Mouse (Mus musculus) hindbrain, embryonic 10.5 days (tissue): ENCODE measurements around the gene Fxyd4. TPM values are rescaled to one million over a fixed set of nuclear protein-coding genes. Genes with fewer than 3 reads are reported as not detected.
A peak's percentile ranks its signal among the peaks of the same experiment; 100 is the strongest.

ENCODE experiments used
- DNase-seq: peaks from one replicate; pipeline ENCODE4 v3.0.0-alpha.2; 2017; ENCODE audit warnings: low spot score
- H3K27ac ChIP-seq: fragments of 300-500 bp; sonication (generic); 2 replicates; pipeline ENCODE4 v1.5.1; 2016; ENCODE audit warnings: mild to moderate bottlenecking, moderate library complexity
- H3K27me3 ChIP-seq: fragments of 300-500 bp; sonication (generic); 2 replicates; pipeline ENCODE4 v1.6.1; 2016; ENCODE audit warnings: mild to moderate bottlenecking; ENCODE audit not compliant: poor library complexity, insufficient read depth, severe bottlenecking
- H3K36me3 ChIP-seq: fragments of 300-500 bp; sonication (generic); 2 replicates; pipeline ENCODE4 v1.6.1; 2016; ENCODE audit warnings: mild to moderate bottlenecking, moderate library complexity
- H3K4me1 ChIP-seq: fragments of 300-500 bp; sonication (generic); replicated peaks from 2 replicates; pipeline ENCODE4 v1.6.1; 2016; ENCODE audit warnings: mild to moderate bottlenecking
- H3K4me3 ChIP-seq: fragments of 300-500 bp; sonication (generic); 2 replicates; pipeline ENCODE4 v1.5.1; 2016; ENCODE audit warnings: mild to moderate bottlenecking, moderate library complexity
- H3K9me3 ChIP-seq: fragments of 300-500 bp; sonication (generic); 2 replicates; pipeline ENCODE4 v1.6.1; 2016; ENCODE audit warnings: mild to moderate bottlenecking, moderate library complexity
- WGBS: fragments of 180-500 bp; shearing (Covaris S2); methylation state at CpG from one replicate; pipeline ENCODE4 v1.1.7; 2016; 5-methylcytosine and 5-hydroxymethylcytosine counted together
- polyA plus RNA-seq: library from polyadenylated mRNA; unstranded; fragments of >200 nt; fragmentation: Nextera tagmentation; extraction: Ambion mirVana; gene quantifications from 2 replicates; pipeline ENCODE4 v1.2.1, GENCODE M21; 2016

Fxyd4 gene
- polyA plus RNA-seq, 1 experiment from 2014 or later = 2.1 TPM

DNA sequence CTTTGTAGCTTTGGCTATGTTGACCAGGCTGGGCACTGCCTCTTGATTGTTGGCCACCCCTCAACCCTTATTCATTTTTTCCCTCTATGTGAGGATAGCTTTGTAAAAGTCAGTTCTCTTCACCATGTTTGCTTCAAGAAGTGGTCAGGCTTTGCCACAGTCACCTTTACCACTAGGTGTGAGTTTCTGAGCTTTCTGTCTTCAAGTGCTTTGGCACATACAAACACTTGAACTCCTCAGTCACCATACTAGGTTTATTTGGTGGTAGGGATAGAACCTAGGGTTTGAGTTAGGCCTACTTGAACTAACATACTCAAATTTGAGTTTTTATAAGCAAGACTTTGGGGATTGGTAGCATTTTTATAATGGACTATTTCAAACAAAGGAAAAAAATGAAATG, 23.0 kb downstream of the Fxyd4 start:
- Histone ChIP-seq H3K36me3 (no peaks in the 10 kb centered on the region; the same call in none of the 2 replicates), H3K27me3 (no peaks in the 10 kb centered on the region), H3K4me3 (no peak overlapping the region), H3K27ac (no peak overlapping the region), H3K9me3 (no peaks in the 10 kb centered on the region), H3K4me1 (peaks cover 48% of the 10 kb centered on the region)
- no peak for DNase-seq

DNA sequence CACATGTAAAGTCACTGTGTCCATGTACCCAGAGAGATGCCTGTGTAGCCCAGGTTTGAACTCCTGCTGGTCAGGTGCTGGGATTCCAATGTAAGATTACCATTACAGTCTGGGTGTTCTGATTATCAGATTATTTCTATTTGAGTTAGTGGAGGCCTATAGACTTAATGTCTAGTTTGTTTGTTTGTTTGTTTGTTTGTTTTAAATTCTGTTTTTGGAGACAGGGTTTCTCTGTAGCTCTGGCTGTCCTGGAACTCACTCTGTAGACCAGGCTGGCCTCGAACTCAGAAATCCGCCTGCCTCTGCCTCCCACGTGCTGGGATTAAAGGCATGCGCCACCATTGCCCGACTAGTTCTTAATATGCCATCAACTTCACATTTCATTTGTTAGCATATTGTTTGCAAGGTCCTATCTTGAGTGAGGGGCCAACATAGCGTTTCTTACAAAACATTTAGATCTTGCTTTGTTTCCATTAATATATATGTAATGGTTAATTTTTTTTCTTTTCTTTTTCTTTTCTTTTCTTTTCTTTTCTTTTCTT, 27.3 kb downstream of the Fxyd4 start:
- Histone ChIP-seq H3K9me3 (no peaks in the 10 kb centered on the region), H3K27me3 (no peaks in the 10 kb centered on the region), H3K27ac (no peak overlapping the region), H3K4me3 (no peak overlapping the region), H3K36me3 (no peaks in the 10 kb centered on the region), H3K4me1 (peaks cover 32% of the 10 kb centered on the region)
- DNase-seq = no peak
- 90% methylated on average over 6 of the region's 6 CpGs for WGBS

DNA sequence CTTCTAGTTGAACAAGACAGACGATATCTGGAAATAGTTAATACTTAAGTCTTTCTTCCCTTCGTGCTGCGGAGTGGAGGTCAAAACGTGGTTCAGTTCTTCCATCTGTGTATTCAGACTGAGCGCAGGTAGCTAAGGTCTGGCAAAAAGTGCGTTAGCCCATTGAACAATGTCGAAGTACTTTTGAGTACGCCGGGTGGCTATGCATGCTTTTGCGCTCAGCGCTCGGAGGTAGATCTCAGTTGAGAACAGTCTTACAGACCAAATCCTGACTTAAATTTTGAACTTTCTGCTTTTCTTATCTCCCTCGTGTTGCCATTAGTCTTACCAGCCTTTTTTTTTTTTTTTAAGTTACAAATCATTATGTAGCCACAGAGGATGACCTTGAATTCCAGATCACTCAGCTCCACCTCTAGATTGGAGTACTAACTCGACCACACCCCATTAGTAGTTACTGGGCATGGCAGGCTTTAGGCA, 29.0 kb downstream of the Fxyd4 start:
- Histone ChIP-seq H3K27ac (peak overlapping the region; percentile 95), H3K4me3 (peak overlapping the region; percentile 82), H3K36me3 (no peaks in the 10 kb centered on the region), H3K27me3 (no peaks in the 10 kb centered on the region), H3K9me3 (no peaks in the 10 kb centered on the region), H3K4me1 (peaks cover 28% of the 10 kb centered on the region)
- DNase-seq = no peak
- WGBS = 1% methylated on average over 14 of the region's 14 CpGs

DNA sequence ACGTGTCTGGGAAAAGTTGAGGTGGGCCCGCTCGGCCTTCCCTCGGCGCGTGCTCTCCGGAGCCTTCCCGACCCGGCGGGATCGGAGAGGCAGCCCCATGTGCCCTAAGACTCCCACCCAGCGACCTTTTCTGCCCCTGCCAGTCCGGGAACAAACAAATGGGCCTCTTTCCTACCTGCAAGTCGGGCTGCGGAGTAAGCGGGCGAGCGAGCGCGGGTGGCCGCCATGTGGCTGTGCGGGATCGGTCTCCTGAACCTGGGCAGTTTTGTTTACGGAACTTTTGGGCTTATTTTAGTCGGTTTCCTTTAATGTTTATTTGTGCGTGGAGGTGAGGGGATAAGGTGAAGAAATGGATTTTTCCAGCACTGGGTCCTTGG, 29.5 kb downstream of the Fxyd4 start:
- Histone ChIP-seq H3K27ac (peak overlapping the region; percentile 95), H3K4me1 (peaks cover 28% of the 10 kb centered on the region), H3K4me3 (peak overlapping the region; percentile 82), H3K9me3 (no peaks in the 10 kb centered on the region), H3K36me3 (no peaks in the 10 kb centered on the region), H3K27me3 (no peaks in the 10 kb centered on the region)
- WGBS = under 1% methylated on average over 26 of the region's 26 CpGs
- no peak for DNase-seq

DNA sequence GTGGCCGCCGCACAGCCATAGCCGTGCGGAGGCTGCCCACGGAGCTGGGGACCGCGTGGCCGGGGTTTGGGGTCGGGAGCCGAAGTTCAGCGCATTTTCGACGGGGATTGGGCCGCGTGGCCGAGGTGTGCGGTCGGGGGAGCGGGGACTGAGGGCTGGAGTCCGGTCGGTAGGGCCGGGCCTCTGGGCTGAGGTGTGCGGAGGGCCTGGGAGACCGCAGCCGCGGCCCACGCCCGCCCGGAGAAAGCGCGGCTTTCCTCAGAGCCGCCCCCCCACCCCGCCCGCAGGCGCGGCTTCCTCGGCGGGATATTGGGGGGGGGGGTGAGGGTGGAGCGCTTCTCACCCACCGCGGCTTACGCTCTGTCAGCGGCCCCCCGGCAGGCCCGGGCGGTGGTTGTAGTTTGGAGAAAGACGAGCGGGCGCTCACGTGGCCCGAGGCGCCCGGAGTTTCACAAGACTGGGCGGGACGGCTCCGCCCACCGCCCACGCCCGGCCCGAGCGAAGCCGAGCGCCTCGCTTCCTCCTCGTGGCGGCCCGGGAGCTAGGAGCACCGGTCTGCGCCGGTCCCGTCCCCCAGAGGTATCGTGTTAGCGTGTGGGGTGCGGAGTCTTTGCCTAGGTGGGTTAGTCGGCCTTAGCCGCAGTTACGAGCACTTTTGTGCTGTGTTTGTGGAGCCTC, 30.1 kb downstream of the Fxyd4 start:
- H3K27me3 ChIP-seq = no peaks in the 10 kb centered on the region
- no peaks in the 10 kb centered on the region for H3K36me3 ChIP-seq
- H3K9me3 ChIP-seq = no peaks in the 10 kb centered on the region
- peak; percentile 86 for DNase-seq
- H3K4me1 ChIP-seq = peaks cover 28% of the 10 kb centered on the region
- H3K27ac ChIP-seq = peak overlapping the region; percentile 95
- under 1% methylated on average over 76 of the region's 77 CpGs for WGBS
- peak overlapping the region; percentile 82 for H3K4me3 ChIP-seq

DNA sequence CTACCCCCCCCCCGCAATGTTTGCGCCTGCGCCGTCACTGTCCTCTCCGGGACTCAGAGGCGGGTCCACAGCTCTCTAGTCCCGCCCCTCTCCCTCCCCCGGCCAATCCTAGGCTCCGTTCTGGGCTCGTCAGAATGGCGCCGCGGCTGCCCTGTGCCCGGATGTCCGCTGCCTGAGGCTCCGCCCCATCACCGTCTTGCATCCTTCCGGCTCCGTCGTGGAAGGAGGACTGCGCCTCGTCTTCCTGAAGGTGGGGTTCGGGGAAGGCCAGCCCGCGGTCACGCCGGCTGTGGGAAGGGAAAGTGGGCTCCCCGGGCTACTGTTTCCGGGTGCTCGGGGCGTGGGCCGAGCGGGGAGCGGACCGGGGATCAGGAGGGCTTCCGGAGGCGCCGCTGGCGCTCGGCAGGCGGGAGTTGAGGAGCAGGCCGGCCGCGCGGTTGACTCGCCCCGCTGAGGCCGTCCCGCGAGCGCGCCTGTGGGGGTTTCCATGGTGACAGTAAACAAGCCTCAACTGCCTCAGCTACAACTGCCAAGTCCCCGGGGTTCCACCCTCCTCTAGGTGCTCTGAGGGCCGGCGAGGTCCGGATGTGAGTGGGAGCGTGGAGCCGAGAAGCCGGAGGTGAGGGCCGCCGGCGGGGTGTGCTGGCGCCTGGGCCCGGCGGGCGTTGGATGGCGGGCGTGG, 30.8 kb downstream of the Fxyd4 start:
- peak overlapping the region; percentile 82 for H3K4me3 ChIP-seq
- no peaks in the 10 kb centered on the region for H3K9me3 ChIP-seq
- no peaks in the 10 kb centered on the region for H3K36me3 ChIP-seq
- WGBS = 0% methylated on average over 68 of the region's 68 CpGs
- H3K4me1 ChIP-seq = peaks cover 28% of the 10 kb centered on the region
- peak; percentile 98 for DNase-seq
- H3K27me3 ChIP-seq = no peaks in the 10 kb centered on the region
- H3K27ac ChIP-seq = peak overlapping the region; percentile 95

DNA sequence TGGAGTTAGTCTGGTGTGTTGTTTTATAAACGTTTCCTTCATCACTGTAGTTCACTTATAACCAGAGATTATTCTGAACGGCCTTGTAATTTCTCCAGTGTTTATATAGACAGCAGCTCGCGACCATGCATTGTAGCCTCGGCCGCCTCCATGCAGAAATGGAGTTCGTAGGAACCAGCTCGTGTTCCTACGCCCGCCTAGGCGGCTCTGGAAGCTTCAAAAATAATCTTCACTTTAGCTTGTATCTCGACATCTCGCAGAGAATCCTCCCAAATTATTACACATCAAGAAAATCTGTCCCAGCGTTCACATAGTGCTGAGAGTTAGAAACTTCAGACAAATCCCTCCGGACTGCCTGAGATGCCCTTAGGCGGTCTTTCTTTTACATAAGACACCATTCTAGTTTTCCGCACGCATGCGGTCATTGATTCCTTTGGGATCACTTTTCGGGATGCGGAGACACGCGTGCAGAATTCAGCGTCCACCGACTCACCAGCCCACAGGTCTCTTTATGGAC, 31.4 kb downstream of the Fxyd4 start:
- peak overlapping the region; percentile 95 for H3K27ac ChIP-seq
- under 1% methylated on average over 25 of the region's 25 CpGs for WGBS
- no peaks in the 10 kb centered on the region for H3K9me3 ChIP-seq
- H3K36me3 ChIP-seq = no peaks in the 10 kb centered on the region
- peak overlapping the region; percentile 82 for H3K4me3 ChIP-seq
- no peaks in the 10 kb centered on the region for H3K27me3 ChIP-seq
- peaks cover 28% of the 10 kb centered on the region for H3K4me1 ChIP-seq
- no peak for DNase-seq

DNA sequence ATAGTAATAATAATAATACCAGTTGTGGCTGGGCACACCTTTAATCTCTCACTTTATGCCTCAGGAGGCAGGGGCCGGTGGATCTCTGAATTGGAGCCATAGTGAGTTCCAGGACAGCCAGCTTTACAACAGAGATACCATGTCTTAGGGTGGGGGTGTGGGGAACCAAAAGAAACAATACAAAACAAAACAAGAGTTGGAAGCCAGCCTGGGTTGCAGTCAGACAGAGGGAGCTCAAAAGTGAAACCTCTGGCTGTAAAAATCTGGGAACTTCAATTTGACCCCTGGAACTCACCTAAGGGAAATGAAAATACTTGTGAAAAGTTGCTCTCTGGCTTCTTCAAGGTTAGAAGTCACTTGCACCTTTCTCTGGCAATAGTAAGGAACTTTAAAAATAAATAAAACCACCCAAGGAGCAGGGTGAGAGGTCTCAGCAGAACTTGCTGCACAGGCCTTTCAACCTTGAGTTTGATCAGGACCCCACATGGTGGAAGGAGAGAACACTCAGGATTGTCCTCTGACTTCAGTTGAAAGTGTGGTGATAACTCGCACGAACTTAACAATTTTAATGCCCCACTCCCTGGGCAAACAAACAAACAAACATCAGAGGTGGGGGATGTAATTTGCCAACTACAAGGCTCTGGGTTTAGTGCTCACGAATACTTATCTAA, 32.1 kb downstream of the Fxyd4 start:
- peak overlapping the region; percentile 82 for H3K4me3 ChIP-seq
- H3K36me3 ChIP-seq = no peaks in the 10 kb centered on the region
- DNase-seq = no peak
- peak overlapping the region; percentile 95 for H3K27ac ChIP-seq
- no peaks in the 10 kb centered on the region for H3K27me3 ChIP-seq
- peaks cover 28% of the 10 kb centered on the region for H3K4me1 ChIP-seq
- H3K9me3 ChIP-seq = no peaks in the 10 kb centered on the region
- 29% methylated on average over 4 of the region's 4 CpGs for WGBS

DNA sequence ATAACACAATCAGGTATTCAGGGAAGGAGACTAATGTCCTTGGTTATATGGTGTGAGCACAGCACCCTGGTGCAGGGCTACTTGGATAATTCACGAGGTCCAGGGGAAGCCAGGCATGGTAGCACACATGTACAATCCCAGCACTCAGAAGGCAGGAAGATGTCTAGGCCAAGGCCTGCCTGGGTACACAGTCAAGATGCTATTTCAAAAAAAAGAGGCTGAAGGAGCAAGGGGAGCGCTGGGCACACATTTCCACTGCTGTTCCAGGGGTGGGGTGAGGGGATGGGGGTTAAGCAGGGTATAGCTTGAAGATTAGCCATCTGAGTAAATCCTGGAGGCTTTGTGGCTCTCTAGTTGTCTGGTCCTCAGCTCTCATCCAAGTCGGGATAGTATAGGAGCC, 33.7 kb downstream of the Fxyd4 start:
- no peak for DNase-seq
- H3K27me3 ChIP-seq = no peaks in the 10 kb centered on the region
- no peaks in the 10 kb centered on the region for H3K9me3 ChIP-seq
- no peak overlapping the region for H3K4me3 ChIP-seq
- no peak overlapping the region for H3K27ac ChIP-seq
- no peaks in the 10 kb centered on the region for H3K36me3 ChIP-seq
- H3K4me1 ChIP-seq = peaks cover 15% of the 10 kb centered on the region
- WGBS = 87% methylated on average over 3 of the region's 3 CpGs

DNA sequence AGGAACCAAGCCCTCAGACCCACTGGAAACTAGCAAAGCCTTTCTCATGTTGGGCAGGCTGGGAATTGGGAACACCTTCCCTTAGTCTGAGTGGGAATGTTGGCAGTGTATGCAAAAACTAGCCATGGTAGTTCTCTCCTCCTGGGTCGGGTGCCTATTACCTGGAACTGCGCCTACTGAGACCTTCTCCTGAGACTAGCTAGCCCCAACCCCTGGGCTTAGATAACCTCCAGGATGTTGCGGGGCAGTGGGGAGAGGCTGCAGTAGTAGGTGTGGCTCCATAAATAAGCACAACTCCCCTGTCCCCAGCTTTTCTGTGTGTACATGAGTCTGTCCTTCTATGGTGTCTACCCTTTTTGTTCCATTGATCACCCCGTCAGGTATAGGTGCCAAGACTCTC, 34.9 kb downstream of the Fxyd4 start:
- no peak overlapping the region for H3K4me3 ChIP-seq
- no peaks in the 10 kb centered on the region for H3K9me3 ChIP-seq
- no peak overlapping the region for H3K27ac ChIP-seq
- DNase-seq = no peak
- 84% methylated on average over 4 of the region's 4 CpGs for WGBS
- no peaks in the 10 kb centered on the region for H3K27me3 ChIP-seq
- no peaks in the 10 kb centered on the region for H3K36me3 ChIP-seq
- H3K4me1 ChIP-seq = peaks cover 8% of the 10 kb centered on the region

DNA sequence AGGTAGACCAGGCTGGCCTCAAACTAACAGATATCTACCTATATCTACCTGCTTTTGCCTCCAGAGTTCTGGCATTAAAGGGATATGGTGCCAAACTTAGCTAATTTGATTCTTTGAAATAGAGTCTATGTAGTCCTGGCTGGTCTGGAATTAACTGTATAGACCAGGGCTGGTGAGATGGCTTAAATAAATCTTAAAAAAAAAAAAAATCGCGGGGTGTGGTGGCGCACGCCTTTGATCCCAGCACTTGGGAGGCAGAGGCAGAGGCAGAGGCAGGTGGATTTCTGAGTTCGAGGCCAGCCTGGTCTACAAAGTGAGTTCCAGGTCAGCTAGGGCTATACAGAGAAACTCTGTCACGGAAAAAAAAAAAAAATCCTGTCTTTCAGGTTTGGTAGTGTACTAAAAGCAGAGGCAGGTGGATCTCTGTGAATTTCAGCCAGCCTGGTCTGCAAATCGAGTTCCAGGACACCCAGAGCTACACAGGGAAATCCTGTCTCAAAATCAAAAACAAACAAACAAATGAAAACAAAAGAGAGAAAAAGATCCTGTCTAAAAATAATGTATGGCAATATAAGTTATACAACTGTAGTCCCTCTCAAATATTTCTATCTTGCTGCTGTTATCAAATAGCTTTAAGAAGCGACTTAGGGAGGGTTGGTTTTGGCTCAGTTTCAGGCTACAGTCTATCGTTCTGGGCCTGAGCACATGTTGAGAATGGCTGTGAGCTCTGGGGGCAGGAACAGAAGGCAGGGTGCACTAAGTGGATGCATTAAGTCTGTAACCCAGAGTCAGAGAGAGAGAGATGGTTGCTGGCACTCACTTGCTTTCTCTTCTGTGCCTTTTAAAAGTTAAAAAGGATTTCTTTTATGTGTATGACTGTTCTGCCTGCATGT, 35.7 kb downstream of the Fxyd4 start:
- Histone ChIP-seq H3K27ac (no peak overlapping the region), H3K27me3 (no peaks in the 10 kb centered on the region), H3K4me1 (peaks cover 8% of the 10 kb centered on the region), H3K4me3 (no peak overlapping the region), H3K36me3 (no peaks in the 10 kb centered on the region), H3K9me3 (no peaks in the 10 kb centered on the region)
- WGBS = 79% methylated on average over 9 of the region's 9 CpGs
- no peak for DNase-seq
